Mouse (Mus musculus) gastrocnemius, adult 18-20 months (tissue): ENCODE results near the gene Lsm7. TPM values are rescaled to one million over a fixed set of nuclear protein-coding genes. Genes with fewer than 3 reads are reported as not detected.

Source experiments
- DNase-seq: peaks from one replicate; pipeline ENCODE4 v3.0.0; 2021; ENCODE audit warnings: low spot score
- long read RNA-seq, 2 experiments: library from polyadenylated mRNA; stranded (forward); transcript quantifications; one replicate each; pipeline ENCODE4 v2.0.0; 2021
- total RNA-seq, 2 experiments: library from RNA; stranded (reverse); gene quantifications; 2 replicates each; pipeline ENCODE4 v1.2.3; 2021

Gene Lsm7
- 10 to 100 TPM; 12.6 to 14.7 TPM for total RNA-seq
- long read RNA-seq, experiment 1, transcript Lsm7-201 (4 exons, 468 nt): major isoform, 24 of 32 reads
- long read RNA-seq, experiment 1, partial matches to known transcripts: 0 of 32 reads
- long read RNA-seq, experiment 1, other reads (novel, unspliced or antisense): 8 of 32 reads
- long read RNA-seq, experiment 2, transcript Lsm7-201 (4 exons, 468 nt): major isoform, 11 of 19 reads
- long read RNA-seq, experiment 2, partial matches to known transcripts: 4 of 19 reads
- long read RNA-seq, experiment 2, other reads (novel, unspliced or antisense): 3 of 19 reads

- peak; percentile 97 for DNase-seq
Measured at GRCm38 (mm10) chr10:80854913-80855748, at the start of gene Lsm7, which contains the start of gene Sppl2b. Gene Lsm7 (minus strand): TSS chr10:80855209. Gene Sppl2b (plus strand): TSS chr10:80855275.

- no peak for DNase-seq
Measured at GRCm38 (mm10) chr10:80904709-80905108, 49.7 kb upstream of the Lsm7 start.

GRCm38 (mm10) chr10:80904004-80904693 is 49.1 kb upstream of the Lsm7 start:
- DNase-seq: no peak

GRCm38 (mm10) chr10:80903282-80903681 is 48.3 kb upstream of the Lsm7 start:
- DNase-seq: no peak

- no peak for DNase-seq
Measured at GRCm38 (mm10) chr10:80902273-80902940, 47.4 kb upstream of the Lsm7 start.

GRCm38 (mm10) chr10:80901409-80902272 is 46.6 kb upstream of the Lsm7 start:
- no peak for DNase-seq

GRCm38 (mm10) chr10:80900318-80901247 is 45.6 kb upstream of the Lsm7 start, which contains the start of gene Timm13:
Gene Timm13 (minus strand): TSS chr10:80900969.
- peak; percentile 99 for DNase-seq

GRCm38 (mm10) chr10:80899591-80900317 is 44.7 kb upstream of the Lsm7 start:
- DNase-seq: no peak

GRCm38 (mm10) chr10:80899074-80899473 is 44.1 kb upstream of the Lsm7 start:
- no peak for DNase-seq

- DNase-seq: no peak
Measured at GRCm38 (mm10) chr10:80897861-80898510, 43.0 kb upstream of the Lsm7 start.

- DNase-seq: no peak
Measured at GRCm38 (mm10) chr10:80896581-80897485, 41.8 kb upstream of the Lsm7 start.

GRCm38 (mm10) chr10:80895697-80896096 is 40.7 kb upstream of the Lsm7 start:
- no peak for DNase-seq

GRCm38 (mm10) chr10:80895100-80895499 is 40.1 kb upstream of the Lsm7 start:
- DNase-seq: no peak

GRCm38 (mm10) chr10:80887181-80887580 is 32.2 kb upstream of the Lsm7 start:
- peak; percentile 69 for DNase-seq

GRCm38 (mm10) chr10:80881301-80881700 is 26.3 kb upstream of the Lsm7 start:
- peak; percentile 73 for DNase-seq

GRCm38 (mm10) chr10:80880901-80881300 is 25.9 kb upstream of the Lsm7 start:
- DNase-seq: no peak

GRCm38 (mm10) chr10:80880131-80880641 is 25.2 kb upstream of the Lsm7 start:
- DNase-seq: peak; percentile 74
